Mouse (Mus musculus) myocyte (in vitro differentiated cells): Measurements from ENCODE around the gene Brd3os. TPM values are rescaled to one million over a fixed set of nuclear protein-coding genes. Genes with fewer than 3 reads are reported as not detected.

Experiments
- H3K27me3 ChIP-seq: one replicate; pipeline ENCODE4 v1.6.1; 2011; ENCODE audit not compliant: control insufficient read depth, insufficient read depth, insufficient read length
- H3K36me3 ChIP-seq: one replicate; pipeline ENCODE4 v1.6.1; 2011; ENCODE audit not compliant: control insufficient read depth, insufficient read depth
- H3K4me2 ChIP-seq: one replicate; pipeline ENCODE4 v1.6.1; 2011; ENCODE audit warnings: low read depth, control low read depth
- H3K4me3 ChIP-seq: one replicate; pipeline ENCODE4 v1.5.1; 2011; ENCODE audit warnings: mild to moderate bottlenecking, control low read depth, moderate library complexity
- H3K79me2 ChIP-seq: one replicate; pipeline ENCODE4 v1.6.1; 2011; ENCODE audit not compliant: control insufficient read depth, insufficient read depth
- H3ac ChIP-seq: one replicate; pipeline ENCODE4 v1.6.1; 2011; ENCODE audit not compliant: control insufficient read depth, insufficient read length
- CEBPB ChIP-seq: IDR thresholded peaks from 2 replicates; pipeline ENCODE4 v1.6.1; 2011; ENCODE audit warnings: mild to moderate bottlenecking, moderate library complexity; ENCODE audit not compliant: poor library complexity, insufficient read depth, severe bottlenecking
- E2F4 ChIP-seq: IDR thresholded peaks from one replicate; pipeline ENCODE4 v1.6.1; 2011; ENCODE audit warnings: mild to moderate bottlenecking, control low read depth, moderate library complexity; ENCODE audit not compliant: insufficient read depth
- MAX ChIP-seq: IDR thresholded peaks from one replicate; pipeline ENCODE4 v1.6.1; 2011; ENCODE audit warnings: low read depth, mild to moderate bottlenecking, control low read depth
- MYOD1 ChIP-seq, 3 experiments: IDR thresholded peaks; one replicate each; pipeline ENCODE4 v1.6.1; 2011; ENCODE audit warnings: control low read depth in 2 of 3, low read depth in 2 of 3, mild to moderate bottlenecking in 2 of 3, moderate library complexity in 1 of 3; ENCODE audit not compliant: insufficient read length in 2 of 3, control insufficient read depth in 1 of 3
- MYOG ChIP-seq, 3 experiments: IDR thresholded peaks; one replicate each; pipeline ENCODE4 v1.6.1; 2011; ENCODE audit warnings: control low read depth in 2 of 3, low read depth in 2 of 3, mild to moderate bottlenecking in 2 of 3; ENCODE audit not compliant: insufficient read length in 2 of 3, control insufficient read depth in 1 of 3, insufficient read depth in 1 of 3
- POLR2A ChIP-seq: IDR thresholded peaks from one replicate; pipeline ENCODE4 v1.6.1; 2011; ENCODE audit warnings: low read depth, mild to moderate bottlenecking, control low read depth, moderate library complexity; ENCODE audit not compliant: insufficient read length
- POLR2AphosphoS2 ChIP-seq: IDR thresholded peaks from one replicate; pipeline ENCODE4 v1.6.1; 2011; ENCODE audit warnings: low read depth, control low read depth; ENCODE audit not compliant: insufficient read length
- REST ChIP-seq: IDR thresholded peaks from one replicate; pipeline ENCODE4 v1.6.1; 2011; ENCODE audit warnings: mild to moderate bottlenecking, control low read depth, moderate library complexity; ENCODE audit not compliant: insufficient read depth, insufficient read length
- SRF ChIP-seq: IDR thresholded peaks from one replicate; pipeline ENCODE4 v1.6.1; 2011; ENCODE audit warnings: low read depth; ENCODE audit not compliant: control insufficient read depth, insufficient read length
- TCF12 ChIP-seq: IDR thresholded peaks from one replicate; pipeline ENCODE4 v1.6.1; 2011; ENCODE audit warnings: mild to moderate bottlenecking, control low read depth; ENCODE audit not compliant: poor library complexity, insufficient read depth, severe bottlenecking
- TCF3 ChIP-seq: IDR thresholded peaks from one replicate; pipeline ENCODE4 v1.6.1; 2011; ENCODE audit warnings: low read depth, control low read depth; ENCODE audit not compliant: insufficient read length
- USF1 ChIP-seq: IDR thresholded peaks from one replicate; pipeline ENCODE4 v1.6.1; 2011; ENCODE audit warnings: low read depth, mild to moderate bottlenecking, control low read depth, moderate library complexity
- polyA plus RNA-seq: library from polyadenylated mRNA; unstranded; fragments of >200 nt; fragmentation: generic; extraction: Trizol; gene quantifications from one replicate; pipeline ENCODE4 v1.2.1, GENCODE M21; 2012; ENCODE audit warnings: missing spikeins

Brd3os gene
- polyA plus RNA-seq, 1 experiment: 28.7 TPM

DNA sequence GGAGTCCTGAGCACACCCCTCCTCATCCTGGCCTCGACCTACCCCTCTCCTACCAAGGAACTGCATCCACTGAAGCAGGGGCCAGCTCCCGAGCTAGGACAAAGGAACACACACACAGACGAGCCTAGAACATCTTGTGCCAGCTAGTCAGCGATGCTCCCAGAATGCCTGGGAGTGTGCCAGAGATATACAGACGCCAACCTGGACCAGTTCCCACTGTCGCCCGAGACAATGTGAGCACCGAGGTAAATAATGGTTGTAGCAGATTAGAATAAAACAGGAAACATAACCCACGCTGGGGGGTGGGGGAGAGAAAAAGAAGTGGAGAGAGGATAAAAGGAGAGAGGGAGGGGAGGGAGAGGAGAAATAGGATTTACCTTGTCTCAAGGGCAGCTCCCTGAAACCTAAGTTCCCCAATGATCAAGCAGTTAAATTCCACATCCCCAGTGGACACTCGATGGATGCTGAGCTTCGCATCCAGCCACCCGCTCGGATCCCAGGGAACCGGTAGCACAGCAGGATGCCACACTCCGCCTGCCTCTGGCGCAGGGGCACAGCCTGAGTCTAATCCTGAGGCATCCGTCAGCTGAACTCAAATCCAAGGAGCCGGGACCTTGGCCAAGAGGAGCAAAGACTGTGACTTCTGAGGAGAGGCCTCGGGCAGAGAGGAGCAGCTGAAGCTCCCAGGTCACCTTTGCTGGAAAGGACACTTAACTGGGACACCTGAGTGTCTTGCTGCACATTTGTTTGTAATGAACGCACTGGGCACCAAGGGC is 20.6 kb upstream of the Brd3os start:
- Histone ChIP-seq H3ac (no peak overlapping the region), H3K4me3 (no peak overlapping the region), H3K36me3 (no peaks in the 10 kb centered on the region), H3K79me2 (peaks cover 79% of the 10 kb centered on the region), H3K27me3 (no peaks in the 10 kb centered on the region), H3K4me2 (no peak overlapping the region)
- TF ChIP-seq USF1 (no peak), MAX (no peak), E2F4 (no peak)

DNA sequence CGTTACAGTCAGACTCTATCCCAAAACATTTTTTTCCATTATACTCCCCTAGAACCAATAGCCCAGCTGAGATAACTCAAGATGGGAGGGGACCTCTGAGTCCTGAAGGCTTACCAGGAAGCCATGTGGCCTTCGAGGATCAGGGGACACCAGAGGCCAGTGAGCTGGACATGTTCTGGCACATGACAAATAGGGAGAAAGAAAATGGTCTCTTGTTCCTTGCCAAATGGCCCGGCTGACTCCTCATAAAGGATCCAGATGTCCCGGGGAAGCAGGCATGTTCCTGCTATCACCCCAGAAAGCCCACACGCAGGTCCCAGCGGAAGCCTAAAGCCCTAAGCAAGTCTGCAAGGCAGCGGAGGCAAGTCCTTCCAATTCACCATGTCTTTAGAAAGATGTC is 18.5 kb upstream of the Brd3os start:
- Histone ChIP-seq H3ac (no peak overlapping the region), H3K4me3 (no peak overlapping the region), H3K27me3 (no peaks in the 10 kb centered on the region), H3K79me2 (peaks cover 64% of the 10 kb centered on the region), H3K36me3 (no peaks in the 10 kb centered on the region), H3K4me2 (no peak overlapping the region)
- no peak for TF ChIP-seq POLR2A
- no peak for TF ChIP-seq MYOD1 (IDR thresholded peaks at IDR 0.05; ENCODE audit: control insufficient read depth in 1 of 3, insufficient read length in 2 of 3, low read depth in 2 of 3)
- TF ChIP-seq POLR2AphosphoS2: no peak
- TF ChIP-seq CEBPB: no peak
- no peak for TF ChIP-seq MAX
- TF ChIP-seq TCF12: no peak
- no peak for TF ChIP-seq USF1
- TF ChIP-seq MYOG (IDR thresholded peaks at IDR 0.05; ENCODE audit: control insufficient read depth in 1 of 3, insufficient read depth in 1 of 3, insufficient read length in 2 of 3, low read depth in 2 of 3): no peak
- no peak for TF ChIP-seq E2F4
- TF ChIP-seq SRF: no peak
- no peak for TF ChIP-seq TCF3
- TF ChIP-seq REST: no peak

DNA sequence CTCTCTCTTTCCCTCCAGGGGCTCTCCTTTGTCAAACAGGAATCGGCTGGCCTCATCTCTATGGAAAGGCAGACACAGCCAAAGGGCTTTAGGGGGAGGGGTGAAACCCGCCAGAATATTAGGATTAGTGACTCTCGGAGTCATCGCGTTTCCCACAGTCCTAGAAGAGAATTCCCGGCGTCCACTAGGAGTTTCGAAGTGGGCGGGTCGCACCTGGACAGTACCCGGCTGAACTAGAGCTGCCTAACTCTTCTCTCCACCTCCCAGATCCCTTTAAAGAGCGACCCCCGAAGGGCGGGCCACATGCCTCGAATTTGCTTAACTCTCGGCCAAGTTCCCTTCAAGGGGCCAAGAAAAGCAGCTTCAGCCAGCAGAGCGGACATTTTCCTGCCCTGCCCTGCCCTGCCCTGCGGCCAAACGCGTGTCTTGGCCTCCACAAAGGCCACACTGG is 16.9 kb upstream of the Brd3os start:
- Histone ChIP-seq H3K4me2 (peak overlapping the region; percentile 71), H3K36me3 (no peaks in the 10 kb centered on the region), H3K4me3 (peak overlapping the region; percentile 77), H3ac (peak overlapping the region; percentile 78), H3K79me2 (peaks cover 49% of the 10 kb centered on the region), H3K27me3 (no peaks in the 10 kb centered on the region)
- TF ChIP-seq MYOD1 (IDR thresholded peaks at IDR 0.05; ENCODE audit: control insufficient read depth in 1 of 3, insufficient read length in 2 of 3, low read depth in 2 of 3) (no peak), E2F4 (no peak), REST (no peak), CEBPB (no peak), MAX (no peak), USF1 (no peak)

DNA sequence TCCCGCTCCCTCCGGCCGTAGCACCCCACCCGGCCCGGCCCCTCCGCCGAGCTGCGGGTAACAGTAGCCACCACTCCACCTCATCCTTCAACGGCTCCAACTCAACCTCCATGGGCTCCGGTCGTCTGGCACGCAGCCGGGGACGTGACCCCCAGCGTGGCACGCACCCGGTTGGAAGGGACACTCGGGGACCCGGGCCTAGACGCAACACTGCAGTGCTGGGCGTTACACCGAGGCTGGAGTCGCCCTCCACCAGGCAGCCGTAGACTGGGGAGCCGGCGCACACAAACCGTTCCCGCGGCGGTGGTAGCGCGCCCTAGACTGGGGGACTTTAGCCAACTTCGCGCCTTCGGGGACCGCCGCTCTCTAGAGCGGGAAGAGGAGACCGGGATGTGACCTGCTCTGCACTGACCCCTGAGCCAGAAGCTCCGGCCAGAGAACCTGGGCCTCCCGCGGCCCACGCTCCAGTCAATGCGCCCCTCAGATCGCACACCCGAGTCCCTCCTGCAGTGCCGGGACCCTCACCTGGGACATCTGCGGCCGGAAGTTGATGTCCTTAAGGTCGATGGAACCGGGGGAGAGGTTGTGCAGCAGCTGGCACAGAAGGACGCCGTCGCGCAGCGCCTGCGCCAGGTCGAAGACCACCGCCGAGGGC is 16.2 kb upstream of the Brd3os start:
- Histone ChIP-seq H3K79me2 (peaks cover 48% of the 10 kb centered on the region), H3K4me2 (peak overlapping the region; percentile 71), H3ac (peak overlapping the region; percentile 78), H3K27me3 (no peaks in the 10 kb centered on the region), H3K4me3 (peak overlapping the region; percentile 77), H3K36me3 (no peaks in the 10 kb centered on the region)
- TF ChIP-seq REST: no peak
- no peak for TF ChIP-seq E2F4
- TF ChIP-seq POLR2A: peak; percentile 14

DNA sequence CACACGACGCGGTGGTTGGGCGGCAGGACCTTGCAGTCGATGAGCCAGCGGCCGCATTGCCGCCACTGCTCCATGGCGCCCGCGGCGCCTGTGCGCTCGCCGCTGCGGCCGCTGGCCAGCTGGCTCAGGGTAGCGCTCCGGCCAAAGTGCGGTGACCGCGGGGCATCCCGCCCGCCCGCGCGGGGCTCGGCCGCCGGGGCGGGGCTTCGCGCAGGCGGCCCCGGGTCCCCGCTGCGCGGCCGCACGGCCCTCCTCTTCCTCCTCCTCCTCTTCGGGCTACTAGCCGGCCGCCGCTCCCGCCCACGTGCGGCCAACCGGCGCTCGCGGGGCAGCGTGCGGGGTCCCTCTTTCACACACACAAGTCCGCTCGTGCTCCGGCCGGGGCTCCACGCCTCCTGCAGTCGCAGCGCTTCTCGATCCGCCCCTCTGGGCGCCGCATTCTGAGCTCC is 15.7 kb upstream of the Brd3os start:
- peak overlapping the region; percentile 78 for H3ac ChIP-seq
- peak overlapping the region; percentile 71 for H3K4me2 ChIP-seq
- H3K4me3 ChIP-seq: peak overlapping the region; percentile 77
- TF ChIP-seq CEBPB (no peak), MYOG (IDR thresholded peaks at IDR 0.05; ENCODE audit: control insufficient read depth in 1 of 3, insufficient read depth in 1 of 3, insufficient read length in 2 of 3, low read depth in 2 of 3) (peak in 2 of 3 experiments; percentile 31 to 61), MYOD1 (IDR thresholded peaks at IDR 0.05; ENCODE audit: control insufficient read depth in 1 of 3, insufficient read length in 2 of 3, low read depth in 2 of 3) (peak in 1 of 3 experiments; percentile 34), POLR2A (peak; percentile 18)
- no peaks in the 10 kb centered on the region for H3K27me3 ChIP-seq
- no peaks in the 10 kb centered on the region for H3K36me3 ChIP-seq
- H3K79me2 ChIP-seq: peaks cover 42% of the 10 kb centered on the region
